Mouse (Mus musculus): ENCODE measurements around the gene 1700122O11Rik. TPM values are rescaled to one million over a fixed set of nuclear protein-coding genes. Genes with fewer than 3 reads are reported as not detected.

Gene 1700122O11Rik
- polyA plus RNA-seq (2012; rRNA removed): not detected in 2 replicates

GRCm38 (mm10) chr17:48038193-48038592, at the start of gene 1700122O11Rik:
TSS of gene 1700122O11Rik (minus strand) at chr17:48038293.

Other genes with a start within 250 kb of the 1700122O11Rik start
- 10.9 and 14.0 TPM in 2 replicates for gene Mdfi, start 203.6 kb downstream of the 1700122O11Rik start, polyA plus RNA-seq (2012; rRNA removed)
- gene Foxp4, start 113.6 kb downstream of the 1700122O11Rik start, polyA plus RNA-seq (2012; rRNA removed): 11.5 and 15.7 TPM in 2 replicates
- gene 1700067P10Rik, start 51.0 kb upstream of the 1700122O11Rik start, polyA plus RNA-seq (2012; rRNA removed): not detected in 2 replicates
- 1.7 and 1.9 TPM in 2 replicates for gene 9830107B12Rik, start 108.0 kb upstream of the 1700122O11Rik start, polyA plus RNA-seq (2012; rRNA removed)
- 2.3 and 2.5 TPM in 2 replicates for gene A530064D06Rik, start 129.0 kb upstream of the 1700122O11Rik start, polyA plus RNA-seq (2012; rRNA removed)
- 2.1 and 2.2 TPM in 2 replicates for gene Trem1, start 194.5 kb upstream of the 1700122O11Rik start, polyA plus RNA-seq (2012; rRNA removed)
- 10.2 and 13.5 TPM in 2 replicates for gene Trem3, start 209.5 kb upstream of the 1700122O11Rik start, polyA plus RNA-seq (2012; rRNA removed)
- 5.0 and 5.5 TPM in 2 replicates for gene Treml4, start 226.0 kb upstream of the 1700122O11Rik start, polyA plus RNA-seq (2012; rRNA removed)